Mouse (Mus musculus) urinary bladder, postnatal 25 days (tissue): ENCODE measurements around the gene Zic5.

Source experiments
- DNase-seq: peaks from one replicate; pipeline ENCODE4 v3.0.0; 2022; ENCODE audit warnings: low spot score

The Zic5 gene

DNA sequence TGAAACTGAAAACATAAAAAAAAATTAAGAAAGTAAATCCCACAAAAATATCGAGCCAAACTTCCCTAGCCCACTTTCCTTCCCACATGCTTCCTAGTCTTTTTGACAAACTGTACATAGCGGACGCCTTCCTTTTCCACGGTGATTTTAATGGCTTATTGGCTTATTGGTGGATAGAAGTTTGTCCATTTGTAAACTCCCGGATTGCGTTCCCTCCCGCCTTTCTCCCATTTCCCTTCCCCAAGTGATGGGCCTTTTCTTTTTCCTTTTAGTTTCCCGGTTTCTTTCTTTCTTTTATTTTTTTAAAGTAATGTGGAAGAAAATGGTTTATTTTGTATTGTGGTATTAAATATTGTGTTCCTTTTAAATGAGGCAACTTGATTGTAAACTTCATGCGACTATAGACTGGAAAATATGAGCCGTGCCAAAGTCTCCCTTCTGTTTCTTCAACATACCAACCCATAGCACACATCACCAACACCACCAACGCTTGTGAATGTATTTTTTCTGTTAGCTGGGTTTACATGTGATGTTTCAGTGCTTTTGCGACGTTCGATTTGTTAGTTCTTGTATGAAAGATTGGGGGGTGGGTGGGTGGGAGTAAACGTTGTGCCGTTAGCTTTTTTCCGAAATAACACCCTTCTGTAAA is 14.1 kb upstream of the Zic5 start:
- DNase-seq, result no peak

DNA sequence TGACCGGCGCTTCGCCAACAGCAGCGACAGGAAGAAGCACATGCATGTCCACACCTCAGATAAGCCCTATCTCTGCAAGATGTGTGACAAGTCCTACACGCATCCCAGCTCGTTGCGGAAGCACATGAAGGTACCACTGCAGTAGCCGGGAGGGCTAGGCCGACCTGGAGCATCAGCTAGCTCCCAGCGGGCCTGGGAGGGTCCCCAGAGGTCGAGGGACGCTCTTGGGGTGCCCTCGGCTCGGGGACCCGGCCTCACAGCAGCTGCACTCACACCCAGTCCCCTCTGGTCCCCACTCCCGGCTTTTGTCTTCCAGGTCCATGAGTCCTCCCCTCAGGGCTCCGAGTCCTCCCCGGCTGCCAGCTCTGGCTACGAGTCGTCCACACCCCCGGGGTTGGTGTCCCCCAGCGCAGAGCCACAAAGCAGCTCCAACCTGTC is 13.1 kb upstream of the Zic5 start:
- no peak for DNase-seq

DNA sequence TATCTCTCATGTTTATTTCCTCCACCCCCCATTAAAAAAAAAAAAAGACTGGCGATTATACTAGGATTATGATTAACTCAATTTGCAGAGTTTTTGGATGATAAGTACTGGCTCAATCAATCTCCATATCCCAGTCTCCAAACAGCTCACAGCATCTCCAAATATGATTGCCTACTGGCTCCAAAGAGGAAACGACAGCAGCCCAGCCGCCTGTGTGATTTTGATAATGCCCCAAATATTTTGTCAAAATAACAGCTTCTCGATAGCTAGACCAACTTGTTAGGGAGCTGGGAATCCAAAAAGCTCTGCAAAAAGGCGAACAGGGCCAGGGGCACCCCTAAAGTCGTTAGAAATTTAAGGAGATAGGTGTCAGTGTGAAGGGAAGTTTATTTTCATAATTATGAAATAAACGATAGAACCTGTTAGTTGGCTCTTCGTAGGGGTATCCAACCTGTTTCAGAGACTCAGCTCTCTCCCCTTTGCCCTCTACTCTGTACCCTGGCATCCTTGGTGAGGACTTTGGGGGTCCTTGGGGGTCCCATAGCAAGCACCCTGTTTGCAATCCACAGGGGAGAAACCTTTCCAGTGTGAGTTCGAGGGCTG is 12.6 kb upstream of the Zic5 start:
- DNase-seq, result no peak

DNA sequence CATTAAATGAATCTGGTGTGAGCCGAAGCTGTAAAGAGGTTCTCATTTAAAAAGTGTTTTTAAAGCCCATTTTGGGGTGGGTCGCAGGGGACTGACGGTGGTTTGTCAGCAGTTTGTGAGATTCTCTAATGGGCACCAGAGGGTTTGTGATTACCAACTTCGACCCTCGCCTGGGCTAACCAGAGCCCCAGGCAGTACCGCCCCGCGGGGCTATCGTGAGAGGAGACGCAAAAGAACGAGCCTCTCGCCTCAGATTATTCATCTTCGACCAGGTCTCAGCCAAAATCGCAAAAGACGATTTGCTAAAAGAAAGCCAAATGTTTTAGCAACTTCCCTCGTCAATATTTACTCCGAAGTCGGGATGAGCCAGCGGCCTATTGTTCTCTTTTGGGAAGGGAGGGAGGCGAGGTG is 11.8 kb upstream of the Zic5 start:
- no peak for DNase-seq

DNA sequence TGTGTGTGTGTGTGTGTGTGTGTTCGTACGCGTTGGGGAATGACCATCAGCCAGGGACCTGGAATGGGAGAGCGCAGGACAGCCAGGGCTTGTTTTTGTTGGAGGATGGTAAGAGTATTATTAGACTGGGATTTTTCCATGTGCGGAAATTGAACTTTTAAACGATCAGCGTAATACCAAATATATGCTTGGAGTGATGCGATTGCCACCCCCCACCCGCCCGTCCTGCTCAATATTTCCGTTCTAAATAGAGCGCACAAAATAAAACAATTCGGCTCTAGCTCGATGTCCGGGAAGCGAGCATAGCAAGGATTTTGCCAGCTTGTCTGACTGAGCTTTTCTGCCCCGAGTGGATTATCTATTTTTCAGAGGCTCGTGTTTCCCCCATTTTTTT is 11.3 kb upstream of the Zic5 start:
- DNase-seq, result no peak

DNA sequence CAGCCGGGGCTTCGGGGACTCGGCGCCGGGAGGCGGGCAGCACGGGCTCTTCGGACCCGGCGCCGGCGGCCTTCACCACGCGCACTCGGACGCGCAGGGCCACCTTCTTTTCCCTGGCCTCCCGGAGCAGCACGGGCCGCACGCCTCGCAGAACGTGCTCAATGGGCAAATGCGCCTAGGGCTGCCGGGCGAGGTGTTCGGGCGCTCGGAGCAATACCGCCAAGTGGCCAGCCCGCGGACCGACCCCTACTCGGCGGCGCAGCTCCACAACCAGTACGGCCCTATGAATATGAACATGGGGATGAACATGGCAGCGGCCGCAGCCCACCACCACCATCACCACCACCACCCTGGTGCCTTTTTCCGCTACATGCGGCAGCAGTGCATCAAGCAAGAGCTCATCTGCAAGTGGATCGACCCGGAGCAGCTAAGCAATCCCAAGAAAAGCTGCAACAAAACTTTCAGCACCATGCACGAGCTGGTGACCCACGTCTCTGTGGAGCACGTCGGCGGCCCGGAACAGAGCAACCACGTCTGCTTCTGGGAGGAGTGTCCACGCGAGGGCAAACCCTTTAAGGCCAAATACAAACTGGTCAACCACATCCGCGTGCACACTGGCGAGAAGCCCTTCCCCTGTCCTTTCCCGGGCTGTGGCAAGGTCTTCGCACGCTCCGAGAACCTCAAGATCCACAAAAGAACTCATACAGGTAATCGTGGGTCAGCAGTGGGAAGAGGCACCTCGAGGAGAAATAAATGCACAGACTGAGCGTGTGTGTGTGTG is 10.8 kb upstream of the Zic5 start:
- DNase-seq, result no peak

DNA sequence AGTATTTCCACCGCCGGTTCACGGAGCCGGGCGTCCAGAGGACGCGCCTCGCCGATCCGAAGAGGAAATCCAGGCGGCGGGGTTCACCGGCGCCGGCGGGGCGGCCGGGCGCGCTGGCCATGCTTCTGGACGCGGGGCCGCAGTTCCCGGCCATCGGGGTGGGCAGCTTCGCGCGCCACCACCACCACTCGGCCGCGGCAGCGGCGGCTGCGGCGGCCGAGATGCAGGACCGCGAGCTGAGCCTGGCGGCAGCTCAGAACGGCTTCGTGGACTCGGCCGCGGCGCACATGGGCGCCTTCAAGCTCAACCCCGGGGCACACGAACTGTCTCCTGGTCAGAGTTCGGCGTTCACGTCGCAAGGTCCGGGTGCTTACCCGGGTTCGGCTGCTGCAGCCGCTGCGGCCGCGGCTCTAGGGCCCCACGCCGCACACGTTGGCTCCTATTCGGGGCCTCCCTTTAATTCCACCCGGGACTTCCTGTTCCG is 10.1 kb upstream of the Zic5 start:
- DNase-seq, result no peak

DNA sequence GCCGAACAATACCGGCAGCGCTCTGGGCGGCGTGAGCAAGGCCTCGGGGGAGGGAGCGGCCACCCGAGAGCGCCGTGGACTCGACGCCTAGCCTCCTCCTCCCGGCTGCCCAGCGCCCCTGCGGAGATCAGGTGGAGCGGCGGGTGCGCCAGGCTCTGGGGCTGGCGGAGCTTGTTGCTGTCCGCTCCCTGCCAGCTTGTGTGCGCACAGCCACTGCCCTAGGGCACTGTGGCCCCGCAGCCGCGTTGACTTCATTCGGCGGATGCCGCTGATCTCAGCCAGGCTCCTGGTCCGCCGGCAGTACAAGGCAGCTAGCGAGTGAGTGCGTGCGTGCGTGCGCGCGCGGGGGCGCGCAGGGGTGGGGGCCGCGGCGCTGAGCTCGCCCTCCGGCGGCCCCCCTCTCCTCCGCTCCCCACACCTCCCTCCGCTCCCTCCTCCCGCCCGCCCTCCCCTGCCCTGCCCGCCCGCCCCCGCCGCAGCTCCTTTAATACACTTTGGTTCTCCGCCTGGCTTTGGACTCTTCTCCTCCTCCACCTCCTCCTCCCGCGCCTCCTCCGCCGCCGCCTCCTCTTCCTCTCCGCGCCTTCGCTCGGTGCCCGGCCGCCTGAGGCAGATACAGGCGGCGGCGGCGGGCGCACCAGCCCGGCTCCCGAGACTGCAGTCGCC is 9.5 kb upstream of the Zic5 start, which contains the start of gene Zic2:
Gene Zic2, plus strand, starts transcription at position 545 of the 666 bp plus-strand sequence.
- DNase-seq, result no peak

DNA sequence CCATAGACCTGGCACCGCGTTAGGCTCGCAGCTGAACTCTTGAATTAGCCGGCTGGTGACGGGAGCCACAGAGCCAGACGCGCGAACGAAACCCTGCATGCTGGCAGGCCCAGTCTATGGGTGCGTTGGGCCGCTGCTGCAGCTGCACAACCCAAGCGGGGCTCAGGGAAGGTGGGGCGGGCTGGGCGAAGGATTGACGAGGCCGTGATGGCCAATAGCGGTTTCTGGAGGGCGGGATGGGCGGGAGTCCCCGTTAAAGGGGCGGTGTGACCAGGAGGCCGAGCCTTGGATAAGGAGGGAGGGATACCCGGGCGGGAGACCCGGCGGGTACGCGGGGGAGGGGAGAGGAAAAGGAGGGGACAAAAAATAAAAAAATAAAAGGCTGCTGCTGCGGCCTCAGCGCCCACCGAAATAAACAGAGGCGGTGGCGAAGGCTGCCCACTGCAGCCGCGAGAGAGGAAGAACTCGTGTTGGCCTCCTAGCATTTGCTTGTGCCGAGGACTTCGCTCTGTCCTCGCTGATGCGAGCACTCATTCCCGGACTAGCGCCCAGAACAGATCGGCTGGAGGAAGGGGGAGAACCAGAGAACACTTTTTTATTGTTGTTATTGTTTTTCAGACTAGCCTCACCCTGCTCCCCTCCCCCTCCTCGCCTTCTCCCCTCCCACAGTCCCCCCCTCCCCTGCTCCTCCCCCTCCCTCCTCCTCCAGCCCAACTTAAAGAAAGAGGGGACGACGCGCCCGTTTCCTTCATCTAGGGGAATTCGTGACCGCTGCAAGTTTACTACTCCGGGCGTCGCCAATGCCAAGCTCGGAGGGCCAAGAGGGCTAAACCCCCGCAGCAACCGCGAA is 8.8 kb upstream of the Zic5 start:
- no peak for DNase-seq

DNA sequence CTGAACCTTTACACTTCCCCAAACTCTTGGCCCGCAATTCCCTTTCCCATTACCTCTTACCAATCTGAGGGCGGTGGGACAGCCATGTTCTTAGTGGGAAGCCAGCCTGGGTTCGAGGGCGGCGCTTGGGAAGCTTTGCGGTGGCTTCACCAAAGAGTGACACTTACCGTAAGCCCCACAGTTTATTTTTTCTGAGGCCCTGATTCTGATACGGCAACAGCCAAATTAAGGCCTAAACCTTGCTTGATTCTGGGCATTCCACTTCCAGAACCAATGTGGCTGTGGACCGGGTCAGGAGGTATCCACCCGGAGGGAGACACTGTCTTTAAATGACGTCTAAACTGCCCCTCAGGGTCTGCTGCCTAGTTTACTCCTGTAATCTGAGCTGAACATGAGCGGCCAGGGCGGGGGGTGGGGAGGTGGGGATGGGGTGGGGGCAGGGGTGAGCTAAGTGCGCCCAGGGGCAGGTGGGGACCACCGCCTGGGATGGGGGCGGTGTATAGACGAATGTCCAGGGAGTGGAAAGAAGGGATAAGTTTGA is 7.8 kb upstream of the Zic5 start:
- DNase-seq, result no peak

DNA sequence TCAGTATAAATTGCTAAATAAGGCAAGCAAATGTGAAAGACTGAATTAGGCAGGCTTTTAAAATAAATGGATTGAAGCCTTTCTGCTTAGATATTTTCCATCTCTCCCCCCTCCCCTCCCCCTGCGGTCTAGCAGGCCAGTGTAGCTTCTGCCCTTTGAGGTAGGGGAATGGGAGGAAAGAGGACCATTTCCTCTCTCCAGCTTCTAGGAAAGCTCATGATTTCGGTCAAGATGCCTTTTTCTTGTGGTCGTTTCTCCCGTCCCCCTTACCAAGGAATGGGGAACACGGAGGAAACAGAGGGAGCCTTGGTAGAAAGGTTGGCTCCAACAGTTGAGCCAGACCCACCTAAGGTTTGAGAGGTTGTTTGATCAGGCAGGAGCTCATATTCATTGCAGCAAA is 7.2 kb upstream of the Zic5 start:
- DNase-seq, result no peak

DNA sequence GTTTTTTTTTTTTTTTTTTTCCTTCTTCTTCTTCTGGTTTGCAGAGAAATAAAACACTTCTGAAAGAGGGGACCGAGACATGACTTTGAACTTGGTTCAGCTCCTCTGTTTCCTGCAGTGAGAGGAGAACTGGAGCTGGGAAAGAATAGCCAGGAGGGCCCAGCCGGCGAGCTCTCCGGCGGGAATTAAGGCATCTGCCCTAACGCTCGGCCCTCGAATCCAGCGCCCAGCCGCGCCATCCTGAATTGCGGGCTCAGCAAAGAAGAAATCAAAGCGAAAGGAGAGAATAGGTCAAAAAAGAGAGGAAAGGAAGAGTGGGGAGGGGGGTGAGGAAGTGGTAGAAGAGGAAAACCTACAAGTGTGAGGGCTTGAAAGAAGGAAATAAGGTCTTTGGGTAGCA is 6.7 kb upstream of the Zic5 start:
- DNase-seq, result no peak

DNA sequence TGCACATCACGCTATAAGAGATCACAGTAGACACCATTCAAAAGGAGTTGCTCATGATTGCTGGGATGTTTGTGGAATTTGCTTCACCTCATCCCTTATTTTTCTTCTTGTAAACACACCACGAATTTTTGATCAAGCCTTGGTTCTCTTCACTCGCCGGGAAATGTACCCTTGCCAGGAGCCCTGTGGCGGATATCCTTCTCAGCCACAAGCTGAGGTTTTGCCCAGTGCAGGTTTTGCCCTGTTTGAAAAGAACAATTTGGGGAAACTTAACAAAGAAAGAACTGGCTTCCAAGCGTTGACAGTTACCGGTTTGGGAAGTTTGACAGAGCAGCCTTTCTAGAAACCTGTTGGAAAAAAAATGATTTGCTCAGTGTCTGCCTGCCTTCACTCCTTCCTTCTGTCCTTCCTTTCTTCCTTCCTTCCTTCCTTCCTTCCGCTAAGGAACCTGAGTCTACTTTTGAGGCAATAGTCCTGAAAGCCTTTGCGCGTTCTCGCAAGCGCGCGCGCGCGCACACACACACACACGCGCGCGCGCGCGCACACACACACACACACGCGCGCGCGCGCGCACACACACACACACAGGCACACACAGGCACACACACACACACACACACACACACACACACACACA is 6.1 kb upstream of the Zic5 start:
- DNase-seq, result no peak

DNA sequence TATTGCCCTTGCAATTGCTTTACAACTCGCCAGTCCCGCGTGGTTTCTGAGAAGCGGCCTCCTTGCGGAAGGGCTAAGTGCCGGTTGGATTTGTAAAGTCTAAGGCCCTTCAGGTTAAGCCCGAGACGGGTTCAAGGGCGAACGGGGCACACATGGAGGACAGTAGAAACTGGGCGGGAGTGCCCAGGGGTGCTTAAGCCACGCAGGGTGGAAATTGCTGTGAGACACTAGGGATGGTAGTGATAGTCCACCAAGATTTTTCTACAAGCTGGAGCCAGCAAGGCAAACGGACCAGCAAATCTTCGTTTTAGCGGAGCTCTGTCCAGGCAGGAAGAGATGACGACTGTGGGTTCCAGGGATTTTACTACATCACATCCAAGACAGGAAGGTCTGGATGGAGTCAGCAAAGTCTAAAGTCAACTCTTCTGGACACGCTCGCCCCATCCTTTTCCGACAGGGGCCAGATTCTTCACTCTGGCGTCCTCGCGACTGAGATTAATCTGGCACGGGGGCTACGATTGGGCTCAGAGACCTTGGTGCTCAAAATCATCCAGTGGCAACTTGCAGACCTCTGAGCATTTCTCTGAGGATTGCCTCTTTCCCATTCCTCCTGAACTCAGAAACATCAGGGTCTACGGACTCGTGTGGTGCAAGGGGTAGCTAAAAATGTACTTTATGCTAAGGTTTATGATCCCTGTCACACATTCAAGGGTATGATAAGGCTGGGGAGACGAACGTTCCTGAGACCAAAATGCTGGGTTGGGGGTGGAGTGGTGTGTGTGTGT is 3.7 kb upstream of the Zic5 start:
- DNase-seq, result no peak

DNA sequence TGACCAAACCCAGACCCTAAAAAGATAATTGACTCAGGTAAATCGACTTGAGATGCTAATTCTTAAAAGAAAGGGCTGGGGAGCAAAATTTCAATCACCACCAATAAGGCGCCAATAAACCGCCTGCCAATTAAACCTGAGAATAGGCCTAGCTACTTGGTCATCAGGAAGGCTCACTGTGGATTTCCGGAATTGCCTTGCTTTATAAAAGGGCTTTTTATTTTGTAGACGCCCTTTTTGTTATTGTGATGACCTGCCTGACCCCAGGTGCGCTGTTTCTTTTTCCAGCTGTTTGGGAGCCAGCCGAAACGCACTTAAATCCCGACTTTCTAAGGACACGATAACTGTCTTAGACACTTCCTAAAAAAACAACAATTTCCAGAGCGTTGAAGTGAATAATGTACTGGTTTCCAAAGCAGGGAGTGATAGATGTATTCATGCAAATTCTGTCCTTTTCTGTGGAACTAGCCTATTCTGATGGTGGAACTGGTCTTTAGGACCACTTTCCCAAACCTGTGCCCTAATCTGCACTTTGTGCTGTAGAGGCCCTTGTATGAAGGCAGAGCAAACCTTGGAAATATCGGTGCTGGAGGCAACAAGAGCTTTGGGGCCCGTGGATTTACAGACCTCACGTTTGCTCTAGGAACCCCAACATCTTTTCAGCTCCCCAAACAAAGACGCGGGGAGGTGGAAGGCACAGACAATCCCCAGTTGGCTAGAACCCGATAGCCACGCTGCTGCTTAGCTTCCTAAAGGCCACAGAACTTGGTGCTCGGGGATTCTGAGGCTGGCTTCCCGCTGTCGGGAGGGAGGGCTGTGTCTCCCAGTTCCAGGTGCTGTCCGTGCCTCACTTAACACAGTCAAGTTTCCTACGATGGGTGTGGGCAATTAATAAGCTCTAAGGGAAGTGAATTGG is 2.7 kb upstream of the Zic5 start:
- no peak for DNase-seq

DNA sequence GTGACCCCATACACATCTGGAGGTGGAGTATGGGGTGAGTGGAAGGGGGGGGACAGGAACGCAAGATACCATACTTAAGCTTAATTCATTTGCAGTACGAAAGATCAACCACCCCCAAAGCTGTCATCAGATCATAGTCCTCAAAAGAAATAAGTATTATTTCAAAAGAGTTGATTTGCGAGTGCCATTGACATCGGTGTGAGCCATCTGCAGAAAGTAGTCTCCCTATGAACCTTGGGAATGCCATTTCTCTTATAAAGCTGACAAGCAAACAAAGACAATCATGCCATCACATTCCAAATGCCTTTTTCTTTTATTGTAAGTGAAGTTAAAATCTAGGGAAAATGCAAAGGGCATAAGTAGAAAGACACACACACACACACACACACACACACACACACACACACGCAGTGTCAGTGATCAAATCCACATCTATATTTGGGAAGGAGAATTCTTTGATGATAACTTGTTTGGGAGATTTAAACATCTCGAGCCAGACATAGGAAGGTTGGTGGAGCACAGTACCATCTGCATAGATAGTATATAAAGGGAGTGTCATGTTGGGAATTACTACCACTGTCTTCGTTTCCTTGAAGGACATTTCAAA is 1.4 kb upstream of the Zic5 start:
- DNase-seq, result no peak

DNA sequence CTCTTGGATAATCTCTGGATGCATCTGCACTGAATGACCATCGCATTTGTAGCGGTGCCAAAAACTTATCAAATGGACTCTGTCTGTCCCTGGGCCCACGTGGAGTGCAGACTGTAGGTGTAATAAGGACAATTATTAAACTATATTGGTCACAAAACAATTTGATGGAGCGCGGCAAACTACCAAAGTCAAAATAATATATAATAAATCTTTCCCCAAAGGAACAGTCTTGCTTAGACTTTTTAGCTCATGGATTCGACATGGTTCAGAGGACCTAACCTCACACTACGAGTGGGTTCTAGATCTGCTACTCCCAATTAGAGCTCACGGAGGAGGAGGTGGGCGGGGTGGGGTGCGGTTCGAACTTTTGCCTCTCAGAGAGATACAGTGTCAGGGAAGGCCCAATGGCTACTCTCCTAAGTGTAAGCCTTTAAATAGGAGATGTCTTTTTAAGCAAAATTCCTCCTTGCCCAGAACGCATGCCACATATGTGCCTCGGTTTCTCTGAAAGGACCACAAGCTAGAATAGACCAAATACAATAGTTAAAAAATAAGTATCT is 534 bp upstream of the Zic5 start:
- no peak for DNase-seq

DNA sequence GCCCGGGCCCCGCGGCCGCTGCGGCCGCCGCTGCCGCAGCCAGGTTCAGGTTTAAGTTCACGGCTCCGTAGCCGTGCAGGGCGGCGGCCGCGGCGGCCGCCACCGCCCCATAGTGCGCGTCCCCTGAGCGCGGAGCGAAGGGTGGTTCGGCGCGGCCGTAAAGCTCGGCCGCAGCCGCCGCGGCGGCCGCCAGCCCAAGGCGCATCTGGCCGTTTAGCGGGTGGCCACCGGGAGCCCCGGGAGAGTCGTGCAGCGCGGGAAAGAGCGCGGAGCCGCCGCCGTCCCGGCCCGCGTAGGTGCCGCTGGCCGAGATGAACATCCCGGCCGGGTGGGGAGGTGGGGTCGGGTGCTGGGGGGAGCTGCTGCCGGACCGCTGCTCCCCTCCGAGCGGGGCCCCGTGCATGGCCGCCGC is 1.1 kb downstream of the Zic5 start:
- DNase-seq, result no peak
